Mouse (Mus musculus): ENCODE results near the gene Syt7. TPM values are rescaled to one million over a fixed set of nuclear protein-coding genes. Genes with fewer than 3 reads are reported as not detected.

The Syt7 gene
- total RNA-seq, 1 experiment from 2014 or later: not detected

DNA sequence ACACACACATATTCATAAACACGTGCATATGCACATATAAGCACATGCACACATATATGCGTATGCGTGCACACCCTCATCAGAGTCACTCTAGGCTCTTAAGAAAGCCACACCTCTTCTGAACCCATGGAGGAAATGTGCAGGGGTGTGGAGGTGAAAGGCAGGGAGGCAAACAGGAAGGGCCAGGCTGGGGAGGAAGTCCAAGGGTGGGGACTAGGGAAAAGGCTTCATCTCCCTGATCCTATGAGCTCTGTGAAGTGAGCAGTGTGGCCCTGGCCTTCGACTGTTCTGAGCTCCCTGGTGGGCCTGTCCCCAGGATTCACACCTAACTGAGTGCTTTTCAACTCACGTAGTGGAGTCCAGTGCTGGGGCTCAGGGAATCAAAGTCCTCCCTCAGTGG is 13.6 kb upstream of the Syt7 start:
- ATAC-seq (ENCODE audit: extremely low read depth, insufficient number of reproducible peaks, low FRiP score, poor library complexity, severe bottlenecking): no peak

DNA sequence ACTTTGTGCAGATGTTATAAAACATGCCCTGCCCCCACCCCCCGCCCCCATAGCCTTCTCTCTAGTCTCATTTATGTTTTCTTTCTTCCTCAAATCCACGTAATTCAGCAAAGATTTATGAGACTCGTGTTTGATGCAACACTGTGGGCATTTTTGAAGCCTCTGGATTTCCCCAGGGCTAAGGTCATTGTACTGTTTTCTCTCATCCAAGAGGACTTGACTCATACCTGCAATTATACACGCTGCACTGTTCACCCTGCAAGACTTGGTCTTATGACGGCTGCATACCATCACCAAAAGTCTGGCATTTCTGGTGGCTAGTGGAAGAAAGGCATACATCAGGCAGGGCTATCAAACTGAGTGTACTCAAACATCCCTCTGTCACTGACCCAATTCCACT is 8.9 kb upstream of the Syt7 start:
- ATAC-seq (ENCODE audit: extremely low read depth, insufficient number of reproducible peaks, low FRiP score, poor library complexity, severe bottlenecking): no peak

GRCm38 (mm10) chr19:10387660-10388059 is 1.2 kb upstream of the Syt7 start:
- no peak for ATAC-seq (ENCODE audit: extremely low read depth, insufficient number of reproducible peaks, low FRiP score, poor library complexity, severe bottlenecking)

DNA sequence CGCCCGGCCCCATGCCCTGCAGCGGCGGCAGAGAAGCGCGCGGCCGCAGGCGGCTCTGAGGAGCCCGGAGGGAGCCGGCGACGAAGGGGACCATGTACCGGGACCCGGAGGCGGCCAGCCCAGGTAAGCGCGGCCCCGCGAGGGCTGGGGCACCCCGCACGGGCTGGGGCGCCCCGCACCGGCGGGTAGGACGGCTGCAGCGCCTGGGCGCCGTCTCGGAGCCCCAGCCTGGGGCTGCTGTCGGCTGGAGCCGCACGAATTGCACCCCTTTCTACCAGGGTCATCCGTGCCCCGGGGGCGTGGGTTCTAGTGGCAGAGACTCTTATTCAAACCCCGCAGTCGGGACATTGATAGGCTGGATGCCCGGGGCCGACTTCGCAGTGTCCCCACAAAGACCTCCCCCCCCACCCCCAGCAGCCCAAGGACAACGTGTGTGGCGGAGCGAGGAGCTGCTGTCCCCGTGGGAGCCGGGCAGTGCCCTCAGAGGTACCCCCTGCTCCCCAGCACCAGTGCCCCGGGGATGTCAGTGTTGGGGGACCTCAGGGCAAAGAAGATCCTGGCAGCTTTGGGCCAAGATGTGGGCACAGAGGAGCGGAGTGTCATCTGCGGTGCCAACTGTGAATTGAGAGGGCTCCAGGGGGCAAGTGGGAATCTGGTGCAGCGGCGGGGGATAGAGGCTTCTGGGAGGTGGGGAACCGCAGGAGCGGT is 655 bp downstream of the Syt7 start:
- no peak for ATAC-seq (ENCODE audit: extremely low read depth, insufficient number of reproducible peaks, low FRiP score, poor library complexity, severe bottlenecking)

DNA sequence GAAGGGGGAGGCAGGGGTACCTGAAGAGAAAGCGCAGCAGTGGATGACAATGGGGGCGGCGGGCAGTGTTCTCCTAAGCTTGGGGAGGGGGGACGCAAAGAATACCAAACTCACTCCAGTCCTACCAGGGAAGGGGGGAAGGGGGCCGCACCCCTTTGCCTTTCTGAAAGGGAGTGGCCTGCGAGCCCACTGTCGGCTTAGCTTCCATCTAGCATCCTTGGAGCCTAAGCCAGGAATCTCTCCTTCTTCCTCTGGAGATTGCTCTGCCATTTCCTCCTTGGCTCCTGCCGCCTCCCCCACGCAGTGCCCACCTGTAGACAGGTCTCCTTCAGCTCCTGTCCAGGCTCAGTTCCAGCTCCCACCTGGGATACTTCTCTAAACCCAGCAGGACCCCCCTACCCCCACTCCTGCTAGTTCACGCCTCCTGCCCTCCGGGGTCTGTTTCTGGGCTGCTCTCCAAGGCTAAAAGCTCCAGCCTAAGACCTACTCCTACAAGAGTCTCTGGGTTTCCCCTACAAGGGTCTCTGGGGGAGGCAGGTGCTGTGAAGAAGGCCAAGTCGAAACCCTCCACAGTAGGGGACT is 1.3 kb downstream of the Syt7 start:
- ATAC-seq (ENCODE audit: extremely low read depth, insufficient number of reproducible peaks, low FRiP score, poor library complexity, severe bottlenecking): no peak

- ATAC-seq (ENCODE audit: extremely low read depth, insufficient number of reproducible peaks, low FRiP score, poor library complexity, severe bottlenecking): no peak
Observed at GRCm38 (mm10) chr19:10391028-10391427, 2.1 kb downstream of the Syt7 start.

DNA sequence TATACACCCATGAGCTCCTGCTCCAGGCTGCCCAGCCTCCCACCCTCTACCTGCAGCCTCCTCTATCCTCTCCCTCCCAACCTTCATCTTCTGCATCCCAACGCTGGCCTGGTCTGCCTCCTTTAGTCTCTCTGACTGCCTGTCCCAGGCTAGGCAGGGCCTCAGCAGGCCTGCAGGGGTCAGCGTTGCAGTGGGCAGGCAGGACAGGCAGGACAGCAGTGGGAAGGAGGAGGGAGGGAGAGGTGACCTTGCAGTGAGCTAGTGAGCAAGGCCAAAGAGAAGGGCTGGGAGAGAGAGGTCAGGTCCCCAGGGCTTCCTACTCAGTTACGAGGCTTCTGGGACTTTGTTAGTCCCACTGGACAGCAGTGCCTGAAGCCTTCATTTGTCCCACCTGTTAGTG is 3.1 kb downstream of the Syt7 start:
- no peak for ATAC-seq (ENCODE audit: extremely low read depth, insufficient number of reproducible peaks, low FRiP score, poor library complexity, severe bottlenecking)

- ATAC-seq (ENCODE audit: extremely low read depth, insufficient number of reproducible peaks, low FRiP score, poor library complexity, severe bottlenecking): no peak
Observed at GRCm38 (mm10) chr19:10393471-10393870, 4.6 kb downstream of the Syt7 start.

DNA sequence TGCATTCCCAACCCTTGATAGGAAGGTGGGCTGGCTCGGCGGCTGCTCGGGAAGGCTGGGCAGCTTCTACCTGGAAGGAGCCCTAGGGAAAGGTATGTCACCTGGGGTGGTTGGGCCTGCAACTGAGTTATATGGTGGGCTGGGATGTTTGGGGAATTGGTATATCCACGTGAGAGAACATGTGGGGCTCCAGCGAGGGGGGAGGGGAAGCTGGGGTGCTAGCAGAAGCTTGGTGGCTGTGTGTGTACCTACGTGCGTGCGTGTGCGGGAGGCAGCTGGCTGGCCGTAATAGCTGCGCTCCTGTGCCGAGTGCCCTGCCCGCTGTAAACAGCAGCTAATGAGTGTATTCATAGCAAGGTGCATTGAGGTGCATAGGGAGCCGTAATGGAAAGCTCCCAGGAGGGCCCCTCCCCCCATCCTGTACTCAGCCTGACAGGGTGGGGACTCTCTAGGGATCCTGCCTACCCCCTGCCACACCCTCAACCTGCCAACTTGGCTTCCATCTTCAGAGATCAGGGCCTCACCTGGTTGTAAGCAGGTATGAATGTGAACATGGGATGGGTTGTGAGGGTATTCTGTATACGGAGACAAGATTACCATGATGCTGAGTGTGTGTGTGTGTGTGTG is 5.1 kb downstream of the Syt7 start:
- no peak for ATAC-seq (ENCODE audit: extremely low read depth, insufficient number of reproducible peaks, low FRiP score, poor library complexity, severe bottlenecking)

GRCm38 (mm10) chr19:10395174-10395573 is 6.3 kb downstream of the Syt7 start:
- no peak for ATAC-seq (ENCODE audit: extremely low read depth, insufficient number of reproducible peaks, low FRiP score, poor library complexity, severe bottlenecking)

GRCm38 (mm10) chr19:10396962-10397361 is 8.1 kb downstream of the Syt7 start:
- ATAC-seq (ENCODE audit: extremely low read depth, insufficient number of reproducible peaks, low FRiP score, poor library complexity, severe bottlenecking): no peak

GRCm38 (mm10) chr19:10397479-10398153 is 8.7 kb downstream of the Syt7 start:
- no peak for ATAC-seq (ENCODE audit: extremely low read depth, insufficient number of reproducible peaks, low FRiP score, poor library complexity, severe bottlenecking)

DNA sequence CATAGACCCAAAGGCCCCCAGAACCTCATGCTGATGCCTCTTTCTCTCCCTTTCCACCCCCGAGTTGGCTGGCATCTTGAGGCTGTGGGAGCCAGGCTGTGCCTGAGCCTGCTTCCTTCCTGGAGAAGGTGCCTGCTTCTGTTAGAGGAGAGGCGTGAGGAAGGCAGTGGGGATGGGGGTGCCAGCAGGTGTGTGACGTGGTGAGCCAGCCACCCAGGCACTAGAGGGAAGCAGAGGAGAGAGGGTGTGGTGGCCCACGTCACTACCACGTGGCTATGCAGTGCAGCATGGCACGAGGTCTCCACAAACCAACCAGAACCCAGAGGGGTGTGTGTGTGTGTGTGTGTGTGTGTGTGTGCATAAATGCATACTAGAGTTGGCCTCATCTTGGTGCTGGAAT is 9.4 kb downstream of the Syt7 start:
- no peak for ATAC-seq (ENCODE audit: extremely low read depth, insufficient number of reproducible peaks, low FRiP score, poor library complexity, severe bottlenecking)

DNA sequence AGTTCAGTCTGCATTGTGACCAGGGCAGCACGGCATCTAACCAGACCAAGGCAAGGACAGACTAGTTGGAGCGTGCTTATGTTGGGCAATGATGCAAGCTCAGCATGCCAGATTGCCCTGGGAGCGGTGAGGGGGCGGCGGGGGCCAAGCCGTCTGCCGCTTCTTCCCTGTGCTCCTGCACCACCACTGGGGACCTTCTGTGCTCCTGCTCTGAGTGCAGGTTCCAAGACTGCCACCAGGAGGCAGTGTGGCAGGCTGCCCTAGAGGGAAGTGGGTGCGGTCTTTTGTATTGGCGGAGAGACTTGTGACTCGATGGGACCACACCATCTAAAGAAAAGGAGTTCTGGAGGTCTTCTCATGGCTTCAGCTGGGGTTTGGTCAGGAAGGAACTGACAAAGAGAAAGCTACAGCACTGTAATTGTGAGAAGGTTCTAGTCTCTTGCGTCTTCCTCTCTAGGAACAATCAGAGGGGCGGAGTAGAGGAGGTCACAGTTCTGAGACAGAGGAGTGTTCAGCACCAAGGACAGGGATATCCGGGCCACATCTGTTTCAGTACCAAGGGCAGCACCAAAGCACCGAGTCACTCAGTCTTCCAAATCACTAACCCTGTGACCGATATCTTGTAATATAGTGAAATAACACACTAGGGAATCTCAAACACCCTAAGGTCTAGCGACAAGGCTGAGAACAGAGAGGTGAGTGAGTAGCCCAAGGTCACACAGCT is 14.0 kb downstream of the Syt7 start:
- ATAC-seq (ENCODE audit: extremely low read depth, insufficient number of reproducible peaks, low FRiP score, poor library complexity, severe bottlenecking): no peak

DNA sequence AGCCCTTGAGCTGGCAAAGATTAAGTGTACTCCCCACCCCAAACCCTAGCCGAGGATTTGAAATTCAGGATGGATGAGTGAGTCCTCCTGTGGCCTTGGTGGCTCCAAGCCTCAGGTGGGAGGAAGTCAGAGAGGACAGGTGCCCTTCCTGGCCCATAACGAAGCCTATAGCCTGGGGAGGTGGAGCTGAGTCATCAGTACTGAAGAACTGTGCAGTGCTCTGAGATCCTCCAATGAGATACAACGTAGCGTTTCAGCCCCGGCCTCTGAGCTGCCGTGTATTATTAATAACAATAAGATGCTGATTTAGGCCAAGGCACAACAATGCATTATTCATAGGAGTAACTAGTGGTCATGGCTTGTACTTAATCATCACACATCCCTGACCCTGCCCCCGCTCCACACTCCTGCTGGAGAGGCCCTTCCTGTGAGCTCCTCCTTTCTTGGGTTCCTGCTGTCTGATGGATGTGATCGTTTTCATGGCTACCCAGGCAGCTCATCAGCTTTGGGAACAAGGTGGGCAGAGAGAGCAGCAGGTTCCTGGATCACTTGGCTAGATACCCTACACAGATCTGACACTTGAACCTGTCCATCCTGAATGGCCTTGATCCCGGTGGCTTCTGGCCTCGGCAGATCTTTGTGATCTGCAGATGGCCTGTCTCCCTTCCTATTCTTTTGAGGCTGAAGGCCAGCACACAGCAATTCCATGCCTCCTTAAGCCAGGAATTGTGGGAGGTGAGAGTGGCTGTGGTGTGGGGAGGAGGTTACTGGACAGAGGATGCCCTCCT is 14.9 kb downstream of the Syt7 start:
- no peak for ATAC-seq (ENCODE audit: extremely low read depth, insufficient number of reproducible peaks, low FRiP score, poor library complexity, severe bottlenecking)

DNA sequence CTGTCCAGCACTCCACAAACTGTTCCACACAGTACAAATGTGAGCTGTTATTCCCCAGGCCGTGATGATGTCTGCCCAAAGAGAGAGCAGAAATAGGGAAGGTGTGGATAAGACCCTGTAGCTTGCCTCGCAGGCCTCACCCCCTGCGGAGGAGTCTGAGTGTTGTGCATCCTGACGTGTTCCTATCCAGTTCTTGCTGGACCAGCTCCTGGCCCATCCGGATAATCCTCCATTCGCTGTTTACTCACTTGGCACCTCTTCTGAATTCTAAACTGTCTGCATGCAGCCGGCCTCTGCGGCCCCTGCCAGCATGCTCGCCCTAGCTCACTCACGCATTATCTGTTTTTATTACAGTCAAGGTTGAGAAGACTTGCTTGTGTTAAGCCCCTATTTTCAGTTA is 15.5 kb downstream of the Syt7 start:
- no peak for ATAC-seq (ENCODE audit: extremely low read depth, insufficient number of reproducible peaks, low FRiP score, poor library complexity, severe bottlenecking)

- no peak for ATAC-seq (ENCODE audit: extremely low read depth, insufficient number of reproducible peaks, low FRiP score, poor library complexity, severe bottlenecking)
Observed at GRCm38 (mm10) chr19:10404911-10405310, 16.0 kb downstream of the Syt7 start.

- ATAC-seq (ENCODE audit: extremely low read depth, insufficient number of reproducible peaks, low FRiP score, poor library complexity, severe bottlenecking): no peak
Observed at GRCm38 (mm10) chr19:10413701-10414242, 24.9 kb downstream of the Syt7 start.
